Mouse (Mus musculus): ENCODE data around the gene Pcgf2.
A peak's percentile ranks its signal among the peaks of the same experiment; 100 is the strongest.
"Not testable (repeated sequence)": the region's sequence is repeated elsewhere in the genome, so short reads cannot be mapped to it uniquely, and the experiment has no call there.

The Pcgf2 gene

DNA sequence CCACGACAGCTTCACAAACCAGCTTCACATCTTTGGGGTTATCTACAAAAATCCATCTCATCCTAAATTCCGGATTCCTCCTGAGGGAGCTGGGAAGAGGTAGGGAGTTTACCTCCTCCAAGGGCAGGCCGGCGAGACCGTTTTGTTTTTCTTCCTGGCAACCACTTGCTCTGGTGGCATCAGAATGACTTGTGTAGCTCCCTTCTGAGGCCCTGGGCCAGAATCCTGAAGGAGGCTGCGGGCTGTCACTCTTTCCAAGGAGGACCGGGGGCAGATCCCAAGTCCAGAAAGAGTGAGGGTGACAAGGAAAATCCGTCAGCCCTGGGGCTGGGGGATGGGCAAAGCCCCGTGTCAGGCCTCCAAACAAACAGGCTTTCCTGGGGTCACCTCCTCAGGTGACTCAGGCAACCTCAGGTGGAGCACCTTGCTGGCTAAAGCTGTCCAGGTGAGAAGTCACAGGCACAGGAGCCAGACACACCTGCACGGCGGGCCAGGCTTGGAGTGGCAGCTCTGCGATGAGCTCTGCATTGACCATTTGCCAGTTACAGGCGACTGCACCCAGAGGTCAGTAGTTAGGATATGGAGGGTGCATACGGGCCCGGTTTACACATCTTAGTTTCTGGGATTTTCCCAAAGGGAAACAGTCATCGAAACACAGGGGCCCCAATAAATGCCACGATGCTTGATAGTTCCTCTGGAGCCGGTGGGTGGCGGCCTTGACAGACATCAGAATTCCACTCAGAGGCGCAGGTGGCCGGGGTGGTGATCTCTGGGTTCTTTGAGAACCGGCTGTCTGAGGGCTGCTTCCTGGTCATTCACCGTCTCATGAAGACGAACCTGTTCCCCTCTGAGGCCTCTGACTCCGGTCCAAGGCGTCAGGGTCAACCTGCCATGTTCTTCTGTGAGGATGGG lies 17.3 kb upstream of the Pcgf2 start:
- DNase-seq (ENCODE audit: inconsistent age in 2 of 2, low spot score in 1 of 2), result peak in 1 of 2 experiments; percentile 35

DNA sequence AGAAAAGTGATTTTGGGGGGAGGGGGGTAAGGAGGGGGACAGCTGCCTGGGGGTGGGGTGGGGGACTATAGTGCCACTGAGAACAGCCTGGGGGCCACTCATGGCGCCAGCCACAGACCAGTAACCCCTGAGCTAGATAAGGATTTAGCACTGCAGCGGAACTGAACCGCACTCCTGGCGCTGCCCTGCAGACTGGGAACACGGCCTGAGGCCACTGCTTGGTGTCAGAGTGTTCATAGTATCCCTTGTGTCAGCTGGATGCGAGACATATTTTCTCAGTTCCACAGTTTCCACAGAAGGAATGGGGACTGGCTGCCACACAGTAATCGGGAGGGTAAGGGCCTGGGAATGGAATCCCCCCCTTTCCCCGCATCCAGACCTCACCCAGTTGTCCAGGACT lies 15.7 kb upstream of the Pcgf2 start:
- no peak for DNase-seq (ENCODE audit: inconsistent age in 2 of 2, low spot score in 1 of 2)

DNA sequence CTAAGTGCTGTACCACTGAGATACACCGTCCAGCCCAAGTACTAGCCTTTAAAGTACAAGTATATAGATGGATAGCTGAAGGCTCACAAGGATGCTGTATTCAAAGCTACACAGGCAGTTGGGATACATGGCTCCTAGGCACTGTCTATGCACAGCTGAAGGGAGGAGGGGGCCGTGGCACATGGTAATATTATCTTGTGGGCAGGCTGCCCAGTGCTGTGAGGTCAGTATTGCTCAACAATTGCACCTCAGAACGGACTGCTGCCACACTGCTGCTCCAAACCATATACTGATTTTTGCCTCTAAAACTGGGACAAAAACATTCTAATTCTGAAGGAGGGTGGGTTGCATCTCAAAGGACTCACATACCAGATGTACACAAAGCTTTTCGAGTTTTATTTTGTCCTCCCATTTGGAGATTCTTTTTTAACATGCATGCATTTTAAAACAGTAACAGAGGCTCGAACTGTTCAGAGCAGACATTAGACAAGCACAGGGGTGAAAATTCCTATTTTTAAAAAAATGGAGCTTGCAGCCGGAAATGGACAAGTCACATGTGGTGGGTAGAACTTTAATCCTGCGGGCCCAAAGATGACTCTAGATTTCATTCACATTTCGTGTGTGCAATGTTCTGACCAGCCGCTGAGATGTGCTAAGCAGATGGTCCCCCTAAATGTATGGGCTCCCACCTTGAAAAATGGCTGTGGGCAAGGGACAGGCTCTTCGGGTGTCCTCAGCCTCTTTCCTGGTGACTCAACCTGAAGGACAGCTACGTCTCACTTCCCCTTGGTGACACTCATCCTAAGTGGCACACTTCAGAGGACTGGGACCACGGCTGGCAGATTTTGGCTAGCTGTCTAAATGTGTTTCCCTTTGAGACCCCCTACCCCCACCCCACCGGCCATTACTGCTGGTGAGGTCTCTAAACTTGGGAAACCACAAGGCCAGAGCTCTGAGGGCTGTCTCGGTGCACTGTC lies 14.8 kb upstream of the Pcgf2 start:
- peak; percentile 73 to 89 for DNase-seq (ENCODE audit: inconsistent age in 2 of 2, low spot score in 1 of 2)

DNA sequence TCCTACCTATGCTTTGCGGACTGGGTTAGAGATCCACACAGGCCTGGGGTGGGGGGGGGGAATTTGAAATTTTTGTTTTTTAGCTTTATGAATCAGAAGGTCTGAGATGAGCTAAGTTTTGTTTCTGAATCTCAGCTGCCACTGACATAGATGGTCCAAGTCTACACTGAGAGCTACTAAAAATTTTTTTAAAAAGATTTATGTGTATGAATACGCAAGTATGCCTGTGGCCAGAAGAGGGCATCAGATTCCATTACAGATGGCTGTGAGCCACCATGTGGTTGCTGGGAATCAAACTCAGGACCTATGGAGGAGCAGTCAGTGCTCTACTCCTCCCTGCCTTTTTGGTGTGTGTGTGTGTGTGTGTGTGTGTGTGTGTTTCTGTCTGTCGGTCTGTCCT lies 14.1 kb upstream of the Pcgf2 start:
- DNase-seq (ENCODE audit: inconsistent age in 2 of 2, low spot score in 1 of 2), result no peak

DNA sequence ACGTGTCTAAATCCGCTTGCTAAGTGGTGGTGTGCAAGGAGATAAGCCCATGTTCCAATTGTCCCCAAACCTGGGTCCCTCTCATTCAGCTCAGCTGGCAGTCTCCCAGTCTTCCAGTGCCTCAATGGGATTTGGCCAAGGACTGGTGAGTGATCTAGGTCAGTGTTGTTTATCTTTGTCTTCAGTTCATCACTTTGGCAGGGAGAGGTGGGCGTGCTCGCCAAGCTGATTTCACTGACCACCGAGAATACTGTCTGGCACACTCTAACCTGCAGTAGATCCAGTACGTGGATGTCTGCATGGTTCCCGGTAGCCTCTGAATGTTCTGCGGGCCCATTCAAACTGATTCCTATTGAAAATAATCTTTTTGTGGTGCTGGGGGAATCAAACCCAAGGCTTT lies 13.6 kb upstream of the Pcgf2 start:
- DNase-seq (ENCODE audit: inconsistent age in 2 of 2, low spot score in 1 of 2), result peak; percentile 71 to 86

DNA sequence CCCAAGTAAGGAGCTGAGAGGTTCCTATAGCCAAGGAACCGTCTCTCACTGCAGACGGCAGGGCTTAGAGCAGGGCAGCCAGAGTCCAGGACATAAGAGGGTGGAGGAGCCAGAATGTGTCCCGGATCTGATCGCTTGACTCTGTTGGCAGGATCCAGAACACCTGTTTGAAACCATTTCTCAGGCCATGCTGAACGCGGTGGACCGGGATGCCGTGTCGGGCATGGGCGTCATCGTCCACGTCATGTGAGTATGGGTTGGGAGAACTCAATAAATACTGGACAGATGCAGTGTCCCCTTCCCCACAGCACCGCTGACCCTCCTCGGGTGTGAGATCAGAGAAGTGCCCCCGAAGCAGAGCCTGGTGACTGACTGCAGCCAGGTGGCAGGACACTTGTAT lies 12.0 kb upstream of the Pcgf2 start:
- DNase-seq (ENCODE audit: inconsistent age in 2 of 2, low spot score in 1 of 2), result no peak

DNA sequence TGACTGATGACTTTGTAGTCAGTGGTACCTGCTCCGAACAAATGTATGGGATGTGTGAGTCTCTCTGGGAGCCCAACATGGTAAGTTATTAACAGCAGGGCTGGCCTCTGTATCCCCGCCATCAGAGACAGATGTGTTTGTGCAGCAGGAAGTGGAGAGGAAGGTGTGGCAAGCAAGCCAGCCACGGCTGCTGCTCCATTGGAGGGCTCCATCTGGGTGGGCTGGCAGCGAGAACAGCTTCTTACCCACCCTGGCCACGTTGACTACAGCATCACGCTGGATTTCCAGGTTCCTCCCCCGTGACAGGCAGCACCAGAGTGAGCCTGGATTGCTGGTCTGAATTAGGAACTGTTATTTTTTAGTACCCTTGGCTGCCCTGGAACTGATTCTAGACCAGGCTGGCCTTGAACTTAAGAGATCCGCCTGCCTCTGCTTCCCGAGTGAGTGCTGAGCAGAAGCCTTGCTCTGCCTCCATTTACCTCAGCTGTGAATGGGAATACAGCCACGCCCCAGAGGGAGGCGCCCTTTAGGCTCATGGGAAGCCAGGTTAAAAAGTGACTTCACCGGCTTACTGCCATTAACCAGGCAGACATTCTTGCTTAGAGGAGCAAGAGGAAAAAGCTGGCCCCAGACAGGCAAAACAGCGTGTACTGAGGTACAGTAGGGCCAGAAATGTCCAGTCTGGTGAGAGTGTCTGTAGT lies 11.1 kb upstream of the Pcgf2 start:
- peak in 1 of 2 experiments; percentile 26 for DNase-seq (ENCODE audit: inconsistent age in 2 of 2, low spot score in 1 of 2)

DNA sequence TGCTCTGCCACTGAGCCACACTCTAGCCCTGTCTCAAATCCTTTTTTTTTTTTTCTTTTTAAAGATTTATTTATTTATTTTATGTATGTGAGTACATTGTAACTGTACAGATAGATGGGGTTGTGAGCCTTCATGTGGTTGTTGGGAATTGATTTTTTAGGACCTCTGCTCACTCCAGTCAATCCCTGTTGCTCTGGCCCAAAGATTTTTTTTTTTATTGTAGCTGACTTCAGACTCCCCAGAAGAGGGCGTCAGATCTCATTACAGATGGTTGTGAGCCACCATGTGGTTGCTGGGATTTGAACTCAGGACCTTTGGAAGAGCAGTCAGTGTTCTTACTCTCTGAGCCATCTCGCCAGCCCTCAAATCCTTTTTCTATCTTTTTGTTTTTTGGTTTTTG lies 9.8 kb upstream of the Pcgf2 start:
- DNase-seq (ENCODE audit: inconsistent age in 2 of 2, low spot score in 1 of 2), result not testable (repeated sequence)

DNA sequence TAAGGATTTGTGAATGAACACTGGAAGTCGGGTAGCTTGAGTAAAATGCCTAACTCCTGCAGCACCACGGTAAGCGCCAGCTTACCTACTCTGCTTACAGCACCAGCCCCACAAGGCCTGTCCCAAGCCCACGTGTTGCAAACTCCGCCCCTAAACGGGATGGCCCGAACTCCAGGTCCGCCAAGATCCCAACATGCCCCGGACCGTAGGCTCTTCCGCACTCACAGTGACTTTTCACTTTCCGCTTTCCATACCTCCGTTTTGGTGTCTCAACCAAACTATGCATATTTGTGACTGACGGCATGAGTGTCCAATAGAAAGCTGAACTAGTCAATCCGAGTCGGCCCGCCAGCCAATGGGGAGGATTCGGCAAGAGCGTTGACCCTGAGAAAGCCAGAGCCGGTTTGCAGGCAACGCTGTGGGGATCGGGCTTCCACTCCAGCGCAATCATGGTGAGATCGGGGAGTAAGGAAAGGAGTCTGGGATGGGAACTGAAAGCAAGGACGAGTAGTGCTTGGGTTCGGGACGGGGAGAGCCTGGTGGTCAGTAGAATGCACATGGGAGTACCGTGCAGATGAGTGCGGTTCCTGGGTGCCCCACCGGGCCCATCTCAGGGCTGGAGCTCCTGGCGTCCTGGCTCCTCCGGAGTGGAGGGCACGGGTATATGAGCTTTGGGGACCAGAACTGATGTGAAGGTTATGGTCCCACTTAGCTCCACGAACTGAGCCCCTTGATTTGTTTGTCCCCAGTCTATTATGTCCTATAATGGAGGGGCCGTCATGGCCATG lies 2.9 kb upstream of the Pcgf2 start, which contains the start of gene Psmb3:
TSS of gene Psmb3 (plus strand) at position 361 of the 788 bp plus-strand sequence.
- peak; percentile 98 to 100 for DNase-seq (ENCODE audit: inconsistent age in 2 of 2, low spot score in 1 of 2)

DNA sequence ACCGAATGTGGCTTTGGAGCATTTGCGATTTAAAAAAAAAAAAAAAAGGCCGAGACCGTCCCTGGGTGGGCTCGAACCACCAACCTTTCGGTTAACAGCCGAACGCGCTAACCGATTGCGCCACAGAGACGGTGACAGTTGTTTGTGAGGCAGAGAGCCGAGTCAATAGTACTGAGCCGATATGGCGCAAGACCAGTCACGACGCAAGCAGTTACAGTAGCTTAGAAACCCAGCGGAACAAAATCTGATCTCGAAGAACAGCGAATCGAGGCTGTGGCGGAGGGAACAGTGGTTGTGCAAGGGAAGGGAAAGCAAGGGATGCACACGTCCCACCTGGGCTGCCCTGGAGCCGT lies 2.1 kb upstream of the Pcgf2 start:
- peak; percentile 91 to 98 for DNase-seq (ENCODE audit: inconsistent age in 2 of 2, low spot score in 1 of 2)

DNA sequence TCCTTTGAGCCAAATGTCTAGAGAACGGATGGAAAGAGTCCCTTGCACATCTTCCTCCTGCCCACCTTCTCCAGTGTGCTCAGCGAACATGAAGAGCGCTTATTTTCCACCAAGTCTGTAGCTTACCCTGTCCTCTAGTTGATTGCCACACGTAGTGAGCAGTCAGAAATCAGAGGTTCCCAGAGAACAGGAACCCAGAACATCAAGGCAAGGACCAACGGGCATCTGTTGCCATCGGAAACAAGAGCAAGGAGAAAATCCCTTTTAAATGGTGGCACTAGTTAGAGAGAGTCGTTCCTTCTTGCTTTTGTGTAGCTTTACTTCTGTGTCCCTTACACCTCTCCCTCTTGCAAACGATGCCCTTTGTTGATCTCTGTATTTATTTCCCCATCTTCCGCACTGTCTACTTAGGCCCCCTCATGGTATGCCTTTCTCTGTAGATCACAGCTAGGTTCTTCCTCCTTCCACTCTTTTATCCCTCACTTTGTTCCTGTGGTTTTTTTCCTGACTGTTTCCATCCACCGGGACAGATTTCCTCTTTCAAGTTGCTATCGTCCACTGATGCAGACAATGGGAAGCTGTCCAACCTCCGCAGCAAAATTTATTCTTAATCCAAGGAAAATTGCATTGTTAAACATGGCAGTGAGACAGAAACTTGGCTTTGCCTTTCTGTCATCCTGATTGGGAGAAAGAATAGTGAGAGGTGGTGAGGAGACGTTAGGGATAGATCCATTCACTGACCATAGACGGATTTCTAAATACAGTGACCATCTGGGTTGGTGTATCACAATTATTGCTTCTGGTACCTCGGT lies 1.5 kb upstream of the Pcgf2 start:
- DNase-seq (ENCODE audit: inconsistent age in 2 of 2, low spot score in 1 of 2), result no peak

DNA sequence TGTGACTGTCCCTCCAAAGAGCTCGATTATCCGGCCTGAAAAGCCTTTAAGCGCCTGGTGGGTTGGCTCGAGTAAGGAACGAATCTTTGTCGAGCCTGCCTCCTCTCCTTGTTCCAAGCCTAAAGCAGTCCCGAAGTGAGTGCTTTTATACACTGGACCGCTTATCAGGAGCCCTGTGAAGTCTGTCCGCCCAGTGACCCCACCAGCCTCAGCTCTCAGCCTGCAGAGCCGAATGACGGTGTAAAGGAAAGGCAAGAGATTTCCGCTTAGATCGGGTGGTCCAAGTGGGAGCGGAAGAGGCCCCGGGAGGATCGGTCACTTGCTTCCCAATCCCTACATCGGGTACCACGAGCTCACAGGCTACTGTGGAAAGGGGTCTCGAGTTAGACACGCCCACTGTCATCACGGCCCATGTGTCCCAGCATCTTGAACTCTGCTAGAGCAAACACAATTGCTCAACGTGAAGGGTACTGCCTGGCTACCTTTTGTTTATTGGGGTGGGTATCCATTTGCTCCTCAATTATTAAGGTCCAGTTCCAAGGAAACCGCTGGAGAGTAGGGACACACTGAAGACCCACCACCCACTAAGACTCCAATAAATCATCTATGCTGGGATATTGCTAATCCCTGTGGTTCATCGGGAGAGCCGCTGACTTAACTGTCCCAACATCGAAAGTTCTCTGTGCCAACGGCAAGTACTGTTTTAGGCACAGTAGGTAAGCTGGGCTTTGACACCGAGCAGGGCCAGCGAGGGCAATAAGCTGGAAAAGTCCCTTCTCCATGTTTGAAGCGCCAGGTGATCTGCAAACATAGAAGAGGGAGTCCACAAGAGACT lies 666 bp upstream of the Pcgf2 start:
- peak in 1 of 2 experiments; percentile 55 for DNase-seq (ENCODE audit: inconsistent age in 2 of 2, low spot score in 1 of 2)

DNA sequence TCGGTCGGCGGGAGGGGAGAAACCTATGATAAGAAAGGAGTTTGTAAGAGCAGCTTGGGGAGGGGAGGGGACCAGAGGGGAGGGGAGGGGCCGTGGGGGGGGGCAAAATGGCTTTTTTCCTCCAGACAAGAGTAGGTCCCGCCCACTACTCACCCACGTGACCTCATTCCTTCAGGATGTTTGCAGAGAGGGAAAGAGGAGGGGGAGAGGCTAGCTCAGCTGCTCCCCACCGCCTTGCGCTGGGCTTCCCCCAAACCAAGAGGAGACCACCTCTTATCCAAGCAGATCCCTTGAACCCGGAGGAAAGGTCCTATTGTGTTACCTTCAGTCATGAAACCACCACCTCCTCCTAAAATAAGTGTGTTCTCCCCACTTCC lies 683 bp downstream of the Pcgf2 start:
- DNase-seq (ENCODE audit: inconsistent age in 2 of 2, low spot score in 1 of 2), result peak in 1 of 2 experiments; percentile 87

DNA sequence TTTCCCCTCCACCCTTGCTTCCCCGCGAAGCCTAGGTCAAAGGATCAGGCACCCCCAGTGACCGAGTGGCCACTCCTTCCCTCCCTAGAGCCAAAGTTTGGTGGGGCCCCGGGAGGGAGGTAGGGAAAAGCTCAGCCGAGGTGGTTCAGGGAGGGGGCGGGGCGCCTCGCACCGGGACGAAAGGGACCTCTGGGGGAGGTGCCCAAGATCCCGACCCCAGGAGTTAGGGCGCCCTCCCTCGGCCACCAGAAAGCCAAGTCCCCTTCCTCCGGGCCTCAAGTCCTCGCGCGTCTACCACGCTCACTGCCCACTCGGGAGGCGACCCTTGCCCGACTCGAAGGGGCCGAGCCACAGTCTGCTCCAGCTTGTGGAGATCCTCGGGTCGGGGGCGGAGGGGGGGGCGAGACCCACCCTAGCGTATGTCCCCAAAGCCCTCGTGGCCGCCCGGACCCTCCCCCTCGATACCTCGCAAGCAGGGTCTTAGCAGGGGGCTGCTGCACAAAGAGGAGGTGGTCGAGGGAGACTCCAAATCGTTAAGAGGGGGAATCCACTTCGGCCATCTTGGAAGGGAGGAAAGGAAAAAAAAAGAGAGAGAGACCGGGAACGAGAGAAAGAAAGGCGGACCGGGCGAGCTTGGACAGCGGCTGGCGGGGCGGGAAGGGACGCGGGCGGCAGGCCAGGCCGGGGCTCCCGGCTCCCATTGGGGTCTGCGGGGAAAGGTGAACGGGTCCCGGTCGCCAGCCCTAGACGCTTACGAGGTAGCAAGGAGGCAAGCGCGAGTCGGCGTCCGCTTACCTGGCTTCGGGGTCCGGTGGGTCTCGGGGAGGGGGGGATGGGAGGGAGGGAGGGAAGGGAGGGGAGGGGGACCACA lies 1.3 kb downstream of the Pcgf2 start:
- peak; percentile 87 to 93 for DNase-seq (ENCODE audit: inconsistent age in 2 of 2, low spot score in 1 of 2)

DNA sequence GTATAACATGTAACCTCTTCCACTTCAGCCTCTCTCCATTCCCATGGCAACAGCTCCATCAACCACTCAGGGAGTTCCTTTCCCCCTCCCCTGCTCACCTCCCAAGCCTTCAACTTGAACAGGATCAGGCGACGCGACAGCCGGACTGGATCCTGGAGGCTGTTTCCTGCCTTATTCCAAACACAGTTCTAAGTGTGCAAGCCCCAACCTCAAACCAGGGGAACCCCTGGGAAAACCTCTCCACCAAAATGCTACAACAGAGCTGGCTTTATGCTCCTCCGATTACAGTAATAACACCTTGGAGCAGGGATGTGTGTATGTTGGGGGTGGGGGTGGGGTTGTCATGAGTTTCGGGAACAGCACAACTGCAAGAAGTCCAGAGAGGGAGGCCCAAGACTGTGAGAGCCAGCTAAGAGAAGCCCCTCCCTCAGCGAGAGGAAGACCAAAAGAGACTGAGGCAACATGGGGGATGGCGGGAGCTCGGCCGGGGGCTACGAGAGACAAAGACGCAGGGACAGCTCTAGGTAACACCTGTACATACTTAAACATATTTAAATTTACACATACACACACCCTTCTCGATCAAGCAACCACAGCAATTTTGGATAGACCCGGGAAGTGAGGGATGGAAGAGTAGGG lies 2.3 kb downstream of the Pcgf2 start:
- DNase-seq (ENCODE audit: inconsistent age in 2 of 2, low spot score in 1 of 2), result no peak

DNA sequence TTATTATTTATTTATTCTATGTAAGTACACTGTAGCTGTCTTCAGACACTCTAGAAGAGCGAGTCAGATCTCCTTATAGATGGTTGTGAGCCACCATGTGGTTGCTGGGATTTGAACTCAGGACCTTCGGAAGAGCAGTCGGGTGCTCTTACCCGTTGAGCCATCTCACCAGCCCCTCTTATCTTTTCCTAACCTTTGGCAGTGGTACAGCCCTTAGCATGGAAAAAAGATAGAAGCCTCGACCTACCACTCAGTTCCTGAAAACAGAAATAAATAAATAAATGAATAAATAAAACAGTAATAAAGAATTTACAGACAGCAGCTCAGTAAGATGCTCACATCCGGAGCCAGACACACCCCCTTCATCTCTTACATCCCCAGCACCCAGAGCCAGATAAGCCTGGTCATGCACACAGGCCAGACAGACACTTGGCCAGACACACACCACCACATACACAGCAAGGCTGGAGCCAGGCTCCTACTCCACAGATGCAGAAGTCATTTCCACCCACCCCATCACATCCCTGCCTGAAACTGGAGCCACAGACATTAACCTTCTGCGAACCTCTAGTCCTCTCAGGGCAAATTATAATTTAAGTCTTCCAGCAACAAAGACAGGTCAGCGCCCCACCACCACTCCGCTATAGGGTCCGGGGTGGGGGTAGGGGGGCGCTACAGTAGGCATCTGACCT lies 3.0 kb downstream of the Pcgf2 start:
- DNase-seq (ENCODE audit: inconsistent age in 2 of 2, low spot score in 1 of 2), result no peak

DNA sequence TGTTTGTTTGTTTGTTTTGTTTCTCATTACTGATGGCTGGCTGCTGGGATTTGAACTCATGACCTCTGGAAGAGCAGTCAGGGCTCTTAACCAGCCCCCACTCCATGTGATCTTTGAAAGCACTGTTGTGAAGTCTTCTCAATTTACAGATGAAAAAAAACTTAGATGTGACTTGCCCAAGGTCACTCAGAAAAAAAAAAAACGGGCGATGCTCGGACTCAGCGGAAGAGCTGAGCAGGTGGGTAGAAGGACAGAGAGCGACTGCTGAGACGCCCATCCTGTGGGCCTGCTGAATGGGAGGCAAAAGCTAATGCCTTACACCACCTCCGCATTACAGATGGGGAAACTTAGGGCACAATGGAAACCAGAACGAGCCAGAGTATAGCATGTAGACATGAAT lies 3.6 kb downstream of the Pcgf2 start:
- no peak for DNase-seq (ENCODE audit: inconsistent age in 2 of 2, low spot score in 1 of 2)

Measured in adrenal gland, adult (tissue).